Mouse (Mus musculus) thymus, postnatal 25 days (tissue): ENCODE data around the gene Sept5.

Source experiments
- DNase-seq: peaks from one replicate; pipeline ENCODE4 v3.0.0; 2022

The Sept5 gene

DNA sequence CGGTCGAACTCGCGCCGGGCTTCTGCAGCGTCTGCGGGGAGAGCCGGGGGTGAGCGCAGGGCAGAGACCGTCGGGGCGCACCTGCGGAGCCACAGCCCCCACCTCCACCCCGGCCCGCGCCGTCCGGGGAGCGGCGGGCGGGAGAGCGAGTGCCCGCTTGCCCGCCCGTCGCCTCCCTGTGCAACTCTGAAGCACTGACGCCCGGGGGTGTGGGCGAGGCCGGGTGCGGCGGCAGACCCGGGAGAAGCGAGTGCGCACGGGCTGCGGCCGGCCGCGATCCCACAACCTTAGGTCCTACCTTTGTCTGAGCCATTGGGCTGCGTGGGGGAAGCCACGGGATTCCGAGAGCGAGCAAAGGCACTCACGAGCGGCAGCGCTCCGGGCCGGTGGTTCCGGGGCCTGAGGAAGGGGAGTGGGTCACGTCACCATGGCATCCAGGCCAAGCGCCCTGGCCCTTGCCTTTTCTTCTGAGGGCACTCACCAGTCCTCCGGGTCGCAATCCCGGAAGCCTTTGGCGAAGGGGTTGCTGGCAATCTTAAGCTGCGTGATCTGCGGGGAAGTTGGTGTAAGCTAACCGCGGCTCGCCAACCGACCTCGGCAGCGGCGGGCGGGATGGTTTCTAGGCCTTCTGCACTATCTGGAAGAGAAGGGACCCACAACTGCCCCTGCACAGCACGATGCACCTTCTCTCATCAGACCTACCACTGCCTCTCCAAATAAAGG lies 47.2 kb downstream of the Sept5 start:
- DNase-seq = no peak

DNA sequence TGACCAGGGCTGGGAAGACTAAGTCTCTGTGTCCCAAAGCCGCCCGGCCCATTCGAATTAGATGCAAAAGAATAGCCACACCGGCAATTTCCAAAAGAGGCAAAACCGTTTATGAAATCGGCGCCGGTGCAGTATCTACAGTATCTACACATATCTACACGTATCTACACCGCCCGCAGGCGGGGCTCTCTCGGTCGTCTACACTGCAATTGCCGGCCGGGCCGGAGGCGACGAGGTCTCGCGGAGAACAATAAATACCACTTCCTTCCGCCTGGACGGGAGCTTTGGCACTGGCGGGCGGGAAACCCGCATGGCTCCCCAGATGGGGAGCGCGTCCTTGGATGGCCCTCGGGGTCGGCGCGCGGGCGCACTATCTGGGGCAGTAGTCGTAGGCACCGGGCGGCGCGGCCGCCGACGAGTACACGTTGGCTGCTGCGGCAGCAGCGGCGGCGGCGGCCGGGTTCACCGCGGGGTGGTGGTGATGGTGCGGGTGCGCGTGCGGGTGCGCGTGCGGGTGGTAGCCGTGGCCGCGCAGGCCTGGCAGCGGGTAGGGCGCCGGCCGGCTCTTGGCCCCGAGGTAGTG lies 48.0 kb downstream of the Sept5 start:
- DNase-seq = no peak

- DNase-seq = no peak
Measured at GRCm38 (mm10) chr16:18581050-18581622, 48.6 kb downstream of the Sept5 start.

DNA sequence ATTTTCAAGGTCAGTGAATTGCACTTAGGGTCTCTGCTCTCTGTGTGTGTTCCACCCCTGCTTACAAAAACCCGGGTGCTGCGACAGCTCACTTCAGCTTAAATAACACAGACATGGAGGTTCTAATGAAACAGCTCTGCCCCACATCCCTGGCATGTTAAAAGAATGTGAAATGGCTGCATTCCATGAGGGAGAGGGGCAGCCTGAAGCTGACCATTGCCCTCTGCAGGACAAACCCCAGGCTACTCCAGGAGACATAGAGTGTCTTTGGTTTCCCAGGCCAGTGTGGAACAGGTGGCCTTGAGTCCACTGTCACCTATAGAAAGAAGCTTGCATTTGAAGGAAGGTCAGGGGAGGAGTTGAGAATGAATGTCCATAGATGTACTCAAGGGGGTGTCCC lies 49.4 kb downstream of the Sept5 start:
- DNase-seq = no peak

DNA sequence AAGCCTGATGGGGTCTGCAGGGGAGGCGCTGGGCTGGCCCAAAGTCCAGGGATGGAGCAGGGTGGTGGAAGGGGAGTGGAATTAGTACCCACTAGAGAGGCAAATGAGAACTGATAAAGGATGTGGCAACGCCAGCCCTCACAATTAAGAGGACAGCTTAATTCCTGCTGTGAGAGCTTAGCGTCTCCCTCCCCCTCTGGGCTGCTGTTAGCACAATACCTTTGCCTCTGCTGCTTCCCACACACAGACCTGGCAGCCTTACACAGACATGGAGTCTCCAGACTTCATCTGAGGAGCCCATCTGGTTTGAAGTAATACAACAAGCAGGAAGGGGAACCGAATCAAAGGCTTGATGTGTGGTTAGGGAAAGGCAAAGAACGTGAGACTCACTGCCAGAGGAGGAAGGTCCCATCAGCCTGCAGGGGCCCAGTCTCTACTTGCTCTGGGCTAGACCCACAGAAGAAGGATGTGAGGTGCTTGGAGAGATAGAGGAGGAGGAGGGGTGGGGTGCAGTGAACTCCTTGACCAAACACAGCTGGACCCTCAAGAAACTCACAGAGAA lies 52.1 kb downstream of the Sept5 start:
- no peak for DNase-seq

- no peak for DNase-seq
Measured at GRCm38 (mm10) chr16:18577071-18577470, 52.7 kb downstream of the Sept5 start.

GRCm38 (mm10) chr16:18574196-18574595 lies 55.6 kb downstream of the Sept5 start:
- DNase-seq = no peak
